ENCODE assay signal across 24 mouse cellular contexts in the genomic region with DNA sequence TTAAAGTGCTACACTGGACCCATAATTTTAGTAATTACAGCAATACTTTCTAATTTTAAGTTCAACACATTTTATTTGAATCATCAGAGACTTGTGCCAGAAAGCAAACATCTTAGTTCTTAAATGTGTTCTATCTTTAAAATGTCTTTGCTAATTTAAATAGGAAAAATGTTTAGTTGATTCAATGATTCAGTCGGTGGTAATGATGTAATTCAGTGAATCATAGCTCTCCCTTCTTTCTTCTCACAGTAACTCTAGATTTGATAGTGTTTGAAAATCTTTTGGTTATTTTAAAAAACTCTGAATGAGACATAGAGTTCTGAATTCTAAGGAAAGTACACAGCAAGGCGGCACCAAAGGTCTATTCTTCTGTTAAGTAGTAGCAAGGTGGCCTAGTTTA. TPM values are rescaled to one million over a fixed set of nuclear protein-coding genes. Genes with fewer than 3 reads are reported as not detected.
DNase-seq lines count a peak whose midpoint lies in the region; ATAC-seq and TF ChIP-seq lines count a peak whose summit lies in the region.
"Had no signal": no experiment of that assay in that cellular context is flagged by ENCODE, and none has a peak within 500 bp of the region (broad histone marks: within the 10 kb centered on the region; RNA-seq: fewer than 3 reads in every experiment).

No protein-coding gene starts in this region.

- WGBS in kidney, embryonic 16.5 days, result 77% methylated on average over 2 of the region's 2 CpGs

- peak; percentile 83 for ATAC-seq in frontal cortex, adult (ENCODE audit: low TSS enrichment)
- no peak for ATAC-seq in kidney, embryonic 16.5 days (ENCODE audit: low FRiP score, low TSS enrichment)
- ATAC-seq: activated CD4-positive, CD25-positive, alpha-beta regulatory T cell, adult 4 months; CD4-positive, CD25-positive, alpha-beta regulatory T cell, adult 4 months; Patski had no signal

- H3K27ac ChIP-seq in left cerebral cortex, adult 2 months, result peak overlapping the region; percentile 33; the same call in 1 of the 2 replicates
- no peak overlapping the region for H3K27ac ChIP-seq in kidney, embryonic 16.5 days (ENCODE audit: low read length)

- no peaks in the 10 kb centered on the region for H3K27me3 ChIP-seq in kidney, embryonic 16.5 days (ENCODE audit: insufficient read depth, low read length)
- H3K27me3 ChIP-seq: CH12.LX had no signal

- H3K9me3 ChIP-seq in kidney, embryonic 16.5 days (ENCODE audit: low read length), result no peaks in the 10 kb centered on the region
- H3K9me3 ChIP-seq: G1E had no signal

- no peaks in the 10 kb centered on the region for H3K4me1 ChIP-seq in kidney, embryonic 16.5 days (ENCODE audit: insufficient read depth, low read length)

- H3K4me2 ChIP-seq in kidney, embryonic 16.5 days (replicated peaks; ENCODE audit: low read depth, low read length), result no peak overlapping the region

- DNase-seq in frontal cortex, postnatal 10 days (ENCODE audit: low spot score in 2 of 2), result no peak
- DNase-seq in left cerebral cortex, adult 2 months (ENCODE audit: extremely low spot score in 1 of 2, low spot score in 2 of 2), result no peak
- no peak for DNase-seq in left cerebral cortex, adult 18-20 months (ENCODE audit: low spot score in 2 of 2)
- peak; percentile 58 for DNase-seq in brain, adult 2 months (ENCODE audit: low read depth, low spot score)
- peak; percentile 65 for DNase-seq in telencephalon, adult 2 months (ENCODE audit: low read depth, low spot score)
- no peak for DNase-seq in layer of hippocampus, postnatal 14 days (ENCODE audit: low spot score in 2 of 2)
- DNase-seq: adrenal gland, adult 2 months; adrenal gland, adult 8-10 months; adrenal gland, postnatal 10 days; adrenal gland, postnatal 14 days; adrenal gland, postnatal 25 days; adrenal gland, postnatal 36 days; B cell, adult 2 months; cerebellum, adult 11 months; cerebellum, adult 11-12 months; cerebellum, adult 18-20 months had no signal

- intact Hi-C loops in left cerebral cortex, adult 2 months (cut with DNase I), result loop anchor here (1.0 to 5.0 kb wide), 2 partner anchors 27 to 257 kb away; no protein-coding TSS in a partner anchor

- no peak overlapping the region for H3K9ac ChIP-seq in kidney, embryonic 16.5 days (replicated peaks; ENCODE audit: low read length)

- no peak for TF ChIP-seq CTCF in left cerebral cortex, adult 2 months (IDR thresholded peaks at IDR 0.05)

- no peak overlapping the region for H3K4me3 ChIP-seq in left cerebral cortex, adult 2 months
- no peak overlapping the region for H3K4me3 ChIP-seq in kidney, embryonic 16.5 days (ENCODE audit: low read length)

- no peaks in the 10 kb centered on the region for H3K36me3 ChIP-seq in kidney, embryonic 16.5 days (ENCODE audit: insufficient read depth, low read length)
- H3K36me3 ChIP-seq: G1E had no signal

RNA-seq across cellular contexts. Expression of gene Rnls, which starts 23.3 kb away (rescaled TPM):
- 1 to 10 TPM; 1.3 to 1.6 TPM for total RNA-seq in left cerebral cortex, adult 2 months (2021)
- 1 to 10 TPM; 1.1 to 1.9 TPM for total RNA-seq in left cerebral cortex, adult 18-20 months (2021)
- polyA plus RNA-seq in kidney, embryonic 16.5 days (2015; fragmentation: Nextera tagmentation; extraction: Ambion mirVana), result 7.3 and 8.2 TPM in 2 replicates
- 1 to 10 TPM; 1.6 to 2.0 TPM for total RNA-seq in layer of hippocampus, postnatal 14 days (2021)
- total RNA-seq: G1E, MEL had no signal
- polyA plus RNA-seq: G1E, Patski had no signal

Comparison
In these comparisons a context has a peak if more than half of its experiments do, and no peak if none do; other contexts are left out.
1. DNase-seq: peak in brain, adult 2 months (single experiment) and telencephalon, adult 2 months (single experiment); none in frontal cortex, postnatal 10 days (0 of 2), left cerebral cortex, adult 2 months (0 of 2), left cerebral cortex, adult 18-20 months (0 of 2) and layer of hippocampus, postnatal 14 days (0 of 2).